Mouse (Mus musculus) monocyte, adult 5-6 weeks (primary cell): ENCODE results near the gene Hadh. TPM values are rescaled to one million over a fixed set of nuclear protein-coding genes. Genes with fewer than 3 reads are reported as not detected.
A peak's percentile ranks its signal among the peaks of the same experiment; 100 is the strongest.

Experiments used
- ATAC-seq: fragments of 153-309, 156-312 bp; replicated peaks from 2 replicates; pipeline ENCODE4 v1.8.0; 2017; ENCODE audit warnings: mild to moderate bottlenecking; ENCODE audit not compliant: low TSS enrichment, insufficient number of reproducible peaks, severe bottlenecking, poor library complexity, low FRiP score
- total RNA-seq: library from RNA; stranded (forward); fragments of 200-1000, 200-491, 200-594 nt; gene quantifications from 3 replicates; pipeline ENCODE4 v1.2.3, GENCODE M21; 2017

Gene Hadh
- 12.7 to 23.1 TPM (median 17.3 TPM) in 3 replicates for total RNA-seq

DNA sequence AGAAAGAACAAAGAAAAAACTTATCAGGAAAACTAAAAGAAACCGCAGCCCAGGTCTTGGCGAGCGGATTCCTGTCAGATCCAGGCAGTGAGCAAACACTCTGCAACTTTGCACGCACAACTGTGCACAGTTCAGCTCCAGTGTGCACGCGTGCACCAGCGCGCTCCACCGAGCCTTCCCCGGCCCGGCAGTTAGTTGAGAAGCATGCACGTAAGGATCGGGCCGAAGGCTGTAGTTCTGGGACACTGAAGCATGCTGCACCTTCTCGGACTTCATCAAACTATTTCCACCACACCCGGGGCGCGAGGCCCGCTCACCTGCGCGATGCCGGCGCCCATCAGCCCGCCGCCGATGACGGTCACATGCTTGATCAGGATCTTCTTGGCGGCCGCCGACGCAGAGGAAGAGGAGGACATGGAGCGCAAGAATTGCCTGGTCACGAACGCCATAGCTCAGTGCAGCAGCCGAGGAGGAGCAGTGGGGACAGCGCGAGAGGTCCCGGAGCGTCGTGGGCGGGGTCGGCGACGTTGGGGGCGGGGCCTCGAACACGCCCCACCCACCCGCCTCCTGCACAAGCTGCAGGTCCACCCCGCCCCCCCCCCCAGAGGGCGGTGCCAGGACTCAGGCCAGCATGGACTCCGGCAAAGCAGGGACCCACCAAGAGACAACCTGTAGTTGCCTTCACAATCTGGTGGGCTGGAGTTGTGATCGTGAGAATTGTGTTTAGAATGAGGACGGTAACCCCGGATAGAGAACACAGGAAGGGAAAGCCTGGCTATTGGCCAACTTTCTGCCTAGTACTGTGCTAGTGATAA, at the start of gene Hadh:
Gene Hadh, minus strand, starts transcription at position 543 of the 815 bp plus-strand sequence.
- peak; percentile 69 for ATAC-seq

DNA sequence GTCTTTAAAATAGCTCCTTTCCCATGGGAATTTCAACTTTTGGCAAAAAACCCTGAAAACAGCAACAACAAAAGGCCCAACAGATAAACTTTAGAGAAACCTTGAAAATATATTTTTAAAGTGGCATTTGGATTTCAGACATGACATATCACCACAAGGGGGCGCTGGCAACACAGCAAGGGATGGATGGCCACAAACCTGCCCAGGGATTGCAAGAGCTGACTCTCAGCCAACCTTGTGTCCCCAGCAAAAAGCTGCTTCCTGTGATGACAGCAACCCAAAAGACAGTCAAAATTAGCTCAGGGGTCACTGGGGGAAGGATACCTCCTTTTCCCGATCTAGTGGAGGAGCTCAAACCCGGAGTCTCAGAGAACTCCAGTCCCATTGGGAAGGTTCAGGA, 48.3 kb upstream of the Hadh start:
- ATAC-seq, result peak; percentile 51; the same call in 1 of the 2 replicates

DNA sequence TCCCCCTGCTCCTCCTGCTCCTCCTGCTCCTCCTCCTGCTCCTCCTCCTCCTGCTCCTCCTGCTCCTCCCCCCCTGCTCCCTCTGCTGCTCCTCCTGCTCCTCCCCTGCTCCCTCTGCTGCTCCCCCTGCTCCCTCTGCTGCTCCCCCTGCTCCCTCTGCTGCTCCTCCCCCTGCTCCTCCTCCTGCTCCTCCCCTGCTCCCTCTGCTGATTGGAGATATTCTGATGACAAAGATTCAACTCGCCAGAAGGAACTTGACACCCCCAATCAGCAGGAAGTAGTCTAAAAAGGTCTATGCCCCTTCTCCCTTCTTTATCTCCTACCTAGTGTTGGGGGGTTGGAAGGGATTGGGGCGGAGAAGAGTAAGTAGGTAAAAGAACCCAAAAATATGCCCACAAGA, 46.3 kb upstream of the Hadh start:
- no peak for ATAC-seq

GRCm38 (mm10) chr3:131317126-131317525, 45.2 kb upstream of the Hadh start:
- no peak for ATAC-seq

- ATAC-seq, result no peak
Measured at GRCm38 (mm10) chr3:131315957-131316510, 44.1 kb upstream of the Hadh start.

DNA sequence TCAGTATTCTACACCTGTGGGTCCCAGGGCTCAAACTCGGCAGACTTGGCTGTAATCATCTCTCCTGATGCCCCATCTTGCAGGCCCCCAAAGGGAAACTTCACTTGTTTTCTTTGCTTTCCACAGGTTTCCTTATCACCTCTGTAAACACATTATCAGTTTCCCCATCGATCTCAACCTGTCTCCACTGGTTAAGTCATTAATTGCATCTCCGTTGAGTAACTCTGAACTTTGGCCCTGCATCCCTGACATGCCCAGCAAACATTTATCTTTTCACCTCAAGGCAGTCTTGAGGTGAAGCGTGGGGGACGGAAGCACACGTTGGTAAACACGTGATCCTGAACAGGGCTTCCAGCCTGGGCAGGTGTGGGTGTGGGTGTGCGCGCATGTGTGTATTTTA, 40.4 kb upstream of the Hadh start:
- ATAC-seq, result no peak

DNA sequence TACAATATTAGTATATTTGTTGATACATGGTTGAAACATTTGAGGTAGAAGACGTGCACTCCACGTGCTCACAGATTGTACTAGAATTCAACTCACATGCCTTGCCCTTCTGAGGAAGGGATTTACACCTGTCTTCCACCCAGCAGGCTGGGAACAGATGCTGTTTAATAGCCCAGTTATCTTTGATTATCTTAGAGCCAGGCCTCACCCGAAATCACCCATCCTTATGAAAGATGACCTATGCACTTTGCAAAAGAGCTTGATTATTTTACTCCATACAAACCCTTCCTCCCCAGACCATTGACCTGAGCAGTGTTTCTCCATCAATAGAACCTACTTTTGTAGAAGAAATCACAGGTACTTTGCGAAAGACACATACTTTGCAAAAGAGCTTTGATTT, 38.7 kb upstream of the Hadh start:
- no peak for ATAC-seq

DNA sequence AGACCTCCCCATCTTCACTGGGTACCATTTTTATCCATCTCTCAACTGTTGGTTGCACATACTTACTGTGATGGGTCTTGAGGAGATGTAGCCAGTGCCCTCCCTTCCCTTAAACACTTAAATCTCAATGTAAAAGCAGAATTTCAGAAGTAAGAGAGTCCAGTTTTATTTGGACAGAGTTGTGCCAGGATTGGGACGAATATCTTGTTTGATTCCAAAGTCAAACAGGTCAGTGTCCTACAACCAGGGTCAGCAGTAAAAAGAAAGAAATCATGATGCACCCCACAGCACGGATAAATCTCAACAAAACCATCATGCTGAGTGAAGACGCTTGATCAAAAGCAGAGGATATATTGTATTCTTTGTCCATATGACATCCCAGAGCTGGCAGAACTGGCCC, 35.9 kb upstream of the Hadh start:
- no peak for ATAC-seq

DNA sequence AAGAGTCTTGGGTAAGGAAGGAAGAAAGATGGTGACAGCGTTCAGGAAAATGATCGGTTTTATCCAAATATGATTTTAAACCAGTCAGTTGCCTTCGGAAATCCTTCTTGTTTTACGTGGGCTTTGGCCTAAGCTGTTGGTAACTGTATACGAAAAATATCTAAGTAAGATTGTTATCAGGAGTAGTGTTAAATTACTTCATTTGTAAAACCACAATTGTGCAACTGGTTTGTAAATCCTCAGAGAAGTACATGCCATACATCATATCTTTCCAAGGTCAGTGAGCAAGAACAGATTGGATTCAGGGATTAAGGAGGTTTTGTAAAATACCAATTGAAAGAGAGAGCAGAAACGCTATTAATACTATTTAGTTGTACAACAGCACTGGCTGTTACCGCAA, 34.4 kb upstream of the Hadh start:
- no peak for ATAC-seq

DNA sequence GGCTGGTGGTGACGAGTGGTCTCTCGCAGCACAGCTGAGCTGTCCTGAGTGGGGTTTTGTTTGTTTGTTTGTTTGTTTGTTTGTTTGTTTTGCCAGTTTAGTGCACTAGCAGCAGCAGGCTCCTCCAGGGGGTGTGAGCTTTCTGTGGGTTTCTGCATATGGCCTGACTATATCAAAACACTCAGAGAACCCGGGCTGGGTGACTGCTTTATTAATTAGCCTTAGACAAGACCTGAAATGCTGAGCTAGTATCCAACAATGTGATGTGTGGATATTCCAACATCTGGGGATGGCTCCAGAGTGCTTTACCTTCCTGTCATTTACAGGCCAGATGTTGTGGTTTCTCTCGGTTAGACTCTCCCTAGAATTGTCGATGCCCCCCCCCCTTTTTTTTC, 31.4 kb upstream of the Hadh start:
- no peak for ATAC-seq

DNA sequence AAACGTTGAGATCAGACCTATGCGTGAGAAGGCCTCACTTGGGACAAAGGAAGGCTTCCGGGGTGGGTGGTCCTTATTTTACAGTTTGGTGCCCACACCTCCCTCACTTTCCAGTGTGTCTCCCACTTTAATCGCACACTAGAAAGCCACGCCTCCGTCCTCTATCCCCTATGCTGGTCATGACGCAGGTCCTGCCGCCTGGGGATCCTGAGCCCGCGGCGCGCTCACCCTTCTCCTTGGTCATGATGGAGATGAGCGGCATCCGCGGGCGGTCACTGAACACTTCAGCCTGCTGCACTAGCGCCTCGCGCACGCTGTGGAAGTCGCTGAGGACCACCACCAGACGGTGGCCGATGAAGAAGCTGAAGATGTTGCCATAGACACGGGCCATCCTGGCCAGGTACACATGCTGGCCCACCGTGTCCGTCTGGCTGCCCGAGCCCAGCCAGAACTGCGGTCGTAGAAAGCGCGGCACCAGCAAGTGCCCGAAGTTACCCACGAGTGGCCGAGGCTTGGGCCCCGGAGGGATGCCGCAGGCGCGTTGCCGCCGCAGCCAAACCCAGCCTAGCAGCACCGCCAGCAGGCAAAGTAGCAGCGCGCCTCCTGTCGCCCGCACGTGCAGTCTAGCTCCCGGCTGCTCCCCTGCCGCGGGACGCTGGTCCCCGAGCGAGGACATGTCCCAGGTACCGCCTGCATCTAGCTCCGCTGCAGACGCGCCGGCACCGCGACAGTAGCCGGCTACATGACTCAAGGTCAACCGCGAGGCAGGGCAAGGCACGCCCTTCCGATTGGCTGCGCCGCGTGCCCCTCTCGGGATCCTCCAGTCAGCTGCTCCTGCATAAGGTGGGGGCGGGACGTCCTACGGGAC, 30.8 kb upstream of the Hadh start, which contains the start of gene Cyp2u1:
Gene Cyp2u1, minus strand, starts transcription at position 776 of the 868 bp plus-strand sequence.
- peak; percentile 95 for ATAC-seq

GRCm38 (mm10) chr3:131299908-131300307, 28.0 kb upstream of the Hadh start:
- ATAC-seq, result peak; percentile 57

DNA sequence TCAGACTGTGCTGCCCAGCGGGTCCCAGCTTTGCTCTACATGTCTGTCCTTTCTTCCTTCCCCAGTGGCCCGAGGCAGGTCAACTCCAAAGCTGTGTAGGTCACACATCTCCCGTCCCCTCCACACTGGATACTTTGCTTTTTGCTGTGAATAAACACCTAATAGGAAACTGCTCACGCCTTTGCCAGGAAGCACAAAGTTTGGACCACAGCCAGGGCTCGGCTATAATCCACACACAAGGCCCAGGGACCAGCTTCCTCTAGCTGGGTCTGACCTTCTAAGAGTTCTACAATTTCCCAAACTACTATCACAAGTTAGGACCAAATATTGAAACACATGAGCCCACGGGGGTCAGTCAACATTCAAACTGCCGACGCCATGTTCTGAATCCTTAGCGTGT, 27.2 kb upstream of the Hadh start:
- no peak for ATAC-seq

GRCm38 (mm10) chr3:131296893-131297292, 25.0 kb upstream of the Hadh start:
- ATAC-seq, result no peak

DNA sequence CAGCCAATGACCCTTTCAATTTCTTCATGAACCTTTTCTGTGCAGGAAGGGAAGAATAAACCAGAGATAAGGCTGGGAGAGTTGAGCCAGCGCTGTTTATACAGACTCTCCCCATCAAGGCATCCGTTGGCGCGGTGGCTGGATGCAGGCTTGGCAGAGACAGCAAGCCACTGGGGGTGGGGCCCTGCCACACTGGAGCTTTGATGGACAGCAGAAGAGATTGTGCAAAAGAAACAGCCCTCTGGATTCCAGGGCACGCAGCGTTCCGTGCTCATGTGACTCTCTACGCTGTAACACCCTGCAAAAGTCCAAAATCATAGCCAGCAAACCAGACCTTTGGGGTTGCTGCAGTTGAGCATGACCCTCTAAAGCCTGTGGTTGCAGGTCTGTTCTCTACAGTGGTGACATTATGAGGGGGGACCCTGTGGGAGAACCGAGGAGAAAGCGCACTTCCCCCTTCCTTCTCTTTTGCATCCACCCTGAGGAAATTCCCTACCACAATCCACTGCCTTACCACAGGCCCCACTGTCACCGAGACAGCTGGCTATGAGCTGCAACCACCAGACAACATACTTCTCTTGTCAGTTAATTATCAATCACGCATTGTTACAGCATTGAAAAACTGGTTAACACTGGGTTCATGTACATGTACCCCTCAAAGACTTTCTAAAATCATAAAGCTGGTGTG, 23.8 kb upstream of the Hadh start:
- no peak for ATAC-seq

DNA sequence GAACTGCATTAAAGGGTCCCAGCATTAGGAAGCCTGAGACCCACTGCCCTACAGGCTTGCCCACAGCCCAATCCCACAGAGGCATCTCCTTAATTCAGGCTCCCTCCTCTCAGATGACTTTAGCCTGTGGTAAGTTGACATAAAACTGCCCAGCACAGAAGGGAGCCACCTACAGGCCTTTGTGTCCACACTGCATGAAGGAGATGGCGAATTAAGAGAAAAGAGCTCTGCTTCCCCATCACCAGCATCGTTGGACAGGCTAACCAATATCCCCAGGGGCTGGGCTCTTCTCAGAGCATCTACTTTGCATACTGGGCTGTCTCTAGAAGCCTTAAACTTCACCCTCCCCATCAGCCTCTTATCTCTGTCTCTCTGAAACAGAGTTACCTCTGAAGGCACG, 22.6 kb upstream of the Hadh start:
- ATAC-seq, result no peak

- no peak for ATAC-seq
Measured at GRCm38 (mm10) chr3:131292959-131293358, 21.1 kb upstream of the Hadh start.

DNA sequence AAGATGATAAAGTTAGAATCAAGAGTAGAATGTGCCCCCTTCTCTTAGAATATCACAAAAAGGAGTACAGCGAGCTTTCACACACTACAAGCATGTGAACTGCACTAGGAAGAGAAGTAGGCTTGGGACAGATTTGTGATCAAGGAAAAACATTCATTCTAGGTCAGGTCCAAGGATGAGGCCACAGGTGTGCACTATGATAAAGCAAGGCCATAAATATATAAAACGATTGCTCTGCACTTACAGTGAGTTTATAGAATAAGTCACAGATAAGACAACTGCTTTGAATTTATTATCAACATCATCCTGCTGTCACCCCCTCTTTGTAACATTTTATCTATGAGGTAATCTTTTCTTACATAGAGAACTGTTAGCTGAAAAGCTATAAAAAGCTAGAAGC, 20.4 kb upstream of the Hadh start:
- ATAC-seq, result no peak

DNA sequence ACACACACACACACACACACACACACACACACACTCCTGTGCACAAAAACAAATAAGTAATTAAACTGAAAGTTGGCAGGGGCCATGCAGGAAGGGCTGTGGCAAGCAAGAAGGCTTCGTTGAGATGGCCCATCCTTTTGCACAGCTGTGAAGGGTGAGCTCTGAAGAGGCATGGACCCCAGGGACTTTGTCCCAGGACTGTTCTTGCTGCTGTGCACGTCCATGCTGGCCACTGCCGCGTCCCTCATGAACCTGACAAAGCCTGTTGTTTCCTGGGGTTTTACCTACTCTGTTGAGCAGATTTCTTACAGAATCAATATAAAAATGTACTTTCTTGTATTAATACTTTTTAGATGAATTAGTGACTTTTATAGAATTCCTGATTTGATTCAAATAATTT, 20.0 kb upstream of the Hadh start:
- no peak for ATAC-seq
